Mouse (Mus musculus) MN1 (cell line): Measurements from ENCODE around the gene Arhgap31.

Source experiments
- DNase-seq: peaks from one replicate; pipeline ENCODE4 v3.0.0-alpha.2; 2016; ENCODE audit warnings: low spot score

Arhgap31 gene

DNA sequence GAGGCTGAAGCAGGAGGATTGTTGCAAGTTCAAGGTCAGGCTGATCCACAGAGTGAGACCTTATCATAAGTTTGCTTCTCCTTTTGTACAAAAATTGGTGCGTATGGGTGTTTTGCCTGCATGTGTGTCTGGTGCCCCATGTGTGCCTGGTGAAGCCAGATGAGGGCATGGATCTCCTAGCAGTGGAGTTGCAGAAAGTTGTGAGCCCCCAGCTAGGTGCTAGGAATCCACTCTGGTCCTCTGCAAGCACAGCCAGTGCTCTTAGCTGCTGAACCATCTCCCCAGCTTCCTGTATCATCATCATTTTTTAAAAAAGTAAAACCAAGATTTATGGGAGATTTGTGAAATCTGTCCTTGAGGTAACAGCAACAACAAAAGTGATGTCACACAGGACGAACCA lies 116.4 kb downstream of the Arhgap31 start:
- DNase-seq, result no peak

DNA sequence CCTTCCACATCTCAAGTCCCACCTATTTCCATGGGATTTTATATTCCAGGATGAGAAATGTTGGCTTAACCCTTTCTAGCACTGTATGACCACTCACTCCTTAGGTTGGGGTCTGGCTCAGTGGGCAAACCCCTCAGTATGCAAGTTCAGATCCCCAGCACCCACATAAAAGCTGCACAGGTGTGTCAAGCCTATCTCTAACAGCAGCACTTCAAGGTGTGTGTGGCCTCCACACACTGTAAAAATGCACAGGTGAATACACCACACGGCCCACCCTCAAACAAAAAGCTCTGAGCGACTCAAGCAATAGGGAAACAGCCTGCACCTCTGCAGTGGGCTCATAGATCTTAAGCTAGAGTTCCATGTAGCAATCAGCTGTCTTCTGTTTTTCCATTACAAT lies 117.0 kb downstream of the Arhgap31 start:
- no peak for DNase-seq

DNA sequence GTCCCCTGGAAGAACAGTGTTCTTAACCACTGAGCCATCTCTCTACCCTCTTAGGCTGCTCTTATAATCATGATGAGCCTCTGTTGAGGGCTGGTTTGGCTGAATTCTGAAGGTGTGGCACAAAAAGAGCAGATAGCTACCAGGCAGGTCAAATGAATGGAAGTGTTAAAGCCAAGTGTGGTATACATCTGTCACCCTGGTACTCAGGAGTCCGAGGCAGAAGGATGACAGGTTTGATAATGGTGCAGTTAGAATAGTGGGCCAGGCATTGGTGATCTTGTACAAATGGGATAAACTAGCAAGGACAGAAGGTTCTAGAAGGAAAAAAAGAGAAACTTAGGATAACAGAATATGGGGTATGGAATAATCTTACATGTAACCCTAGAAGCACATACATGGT lies 118.6 kb downstream of the Arhgap31 start:
- DNase-seq, result no peak

DNA sequence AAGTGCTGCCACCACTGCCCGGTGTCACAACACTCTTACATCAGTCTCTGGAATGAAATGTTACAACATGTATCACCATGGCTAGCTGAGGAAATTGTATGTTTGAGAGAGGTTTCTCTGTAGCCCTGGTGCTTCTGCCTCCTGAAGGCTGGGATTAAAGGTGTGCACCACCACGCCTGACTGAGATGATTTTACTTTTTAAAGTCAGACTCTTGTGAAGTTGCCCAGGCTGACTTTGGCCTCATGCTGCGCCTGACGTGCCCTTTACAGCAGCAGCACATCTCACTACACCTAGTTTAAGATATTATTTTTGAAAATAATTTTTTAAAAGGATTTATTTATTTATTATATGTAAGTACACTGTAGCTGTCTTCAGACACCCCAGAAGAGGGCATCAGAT lies 120.1 kb downstream of the Arhgap31 start:
- no peak for DNase-seq

DNA sequence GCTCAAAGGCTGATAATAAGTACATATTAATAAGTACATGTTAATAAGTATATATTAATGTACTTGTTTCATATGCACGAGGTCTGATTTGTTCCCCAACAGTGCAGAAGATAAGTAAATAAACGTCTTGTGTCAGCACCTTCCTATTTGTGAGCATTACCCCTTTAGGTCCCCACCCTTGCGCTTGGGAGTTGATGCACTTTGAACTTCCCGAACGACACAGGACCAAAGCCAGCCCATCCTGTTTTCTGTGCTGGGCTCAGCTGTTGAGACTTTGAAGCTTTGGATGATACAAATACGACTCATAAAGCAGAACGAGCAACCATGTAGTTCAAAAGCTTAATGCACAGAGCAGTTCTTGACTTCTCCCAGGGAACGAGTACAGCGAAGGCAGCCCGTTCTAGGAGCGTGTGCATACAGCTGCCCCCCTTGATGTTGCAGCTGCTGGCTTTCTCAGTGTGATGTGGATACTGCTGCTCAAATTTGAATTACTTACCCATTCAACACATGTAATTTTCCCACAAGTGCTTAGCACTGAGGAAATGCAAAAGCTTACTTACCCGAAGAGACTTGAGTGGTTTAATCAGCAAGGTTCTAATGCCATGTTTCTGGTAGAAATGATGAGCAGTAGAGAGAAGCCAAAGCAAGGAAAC lies 120.9 kb downstream of the Arhgap31 start:
- DNase-seq, result no peak

DNA sequence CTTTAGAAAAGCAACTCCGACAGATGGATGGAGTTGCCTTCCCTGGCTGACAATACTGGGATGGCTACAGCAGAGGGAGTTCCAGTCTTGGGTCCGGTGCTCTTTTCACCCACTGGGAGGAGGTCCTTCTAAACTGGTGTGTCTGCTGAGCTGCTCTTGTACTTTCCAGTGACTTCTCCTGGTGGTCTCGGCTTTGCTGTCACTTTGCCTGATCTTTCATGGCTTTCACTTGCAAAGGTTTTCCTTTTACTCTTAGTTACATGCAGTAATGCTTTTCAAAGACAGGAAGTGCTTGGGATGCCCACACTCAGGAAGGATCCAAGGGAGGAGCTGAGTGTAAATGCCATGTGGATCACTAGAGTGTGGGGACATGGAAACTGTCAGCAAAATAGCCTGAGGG lies 121.6 kb downstream of the Arhgap31 start:
- DNase-seq, result no peak

DNA sequence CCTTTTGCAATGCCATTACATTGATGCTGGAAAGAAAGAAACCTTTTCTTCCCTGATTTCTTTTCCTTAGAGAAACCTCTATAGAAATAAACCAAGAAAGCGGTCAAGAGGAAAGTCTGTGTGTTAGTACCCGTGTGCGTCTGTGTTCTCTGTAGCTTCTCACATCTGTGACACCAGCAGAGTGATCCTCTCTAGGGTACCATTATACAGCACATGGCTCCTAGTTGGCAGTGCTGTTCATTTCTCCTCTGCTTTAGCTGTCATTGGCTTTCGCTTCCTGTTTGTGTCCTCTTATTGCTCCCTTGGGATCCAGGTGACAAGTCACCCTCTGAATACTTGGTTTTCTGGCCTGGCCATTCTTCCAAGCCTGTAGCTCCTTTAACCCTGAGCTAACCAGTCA lies 125.5 kb downstream of the Arhgap31 start:
- no peak for DNase-seq

DNA sequence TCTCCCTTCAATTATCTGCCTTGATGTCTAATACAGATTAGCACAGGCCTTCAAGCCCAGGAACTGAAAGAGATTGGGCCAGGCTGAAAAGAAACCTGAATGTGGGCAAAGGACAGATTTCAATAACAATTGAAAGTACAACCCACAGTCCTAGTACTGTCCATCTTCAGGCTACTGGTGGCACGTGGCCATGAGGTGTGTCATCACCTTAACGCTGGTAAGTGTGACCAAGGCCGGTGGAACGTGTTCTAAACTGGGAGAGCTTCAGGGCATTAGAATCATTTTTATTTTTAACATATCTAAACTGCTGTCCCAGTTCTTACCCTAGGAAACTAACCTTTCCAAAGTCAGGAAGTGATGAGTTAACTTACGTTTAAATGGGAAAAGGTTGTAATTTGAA lies 125.9 kb downstream of the Arhgap31 start:
- no peak for DNase-seq

DNA sequence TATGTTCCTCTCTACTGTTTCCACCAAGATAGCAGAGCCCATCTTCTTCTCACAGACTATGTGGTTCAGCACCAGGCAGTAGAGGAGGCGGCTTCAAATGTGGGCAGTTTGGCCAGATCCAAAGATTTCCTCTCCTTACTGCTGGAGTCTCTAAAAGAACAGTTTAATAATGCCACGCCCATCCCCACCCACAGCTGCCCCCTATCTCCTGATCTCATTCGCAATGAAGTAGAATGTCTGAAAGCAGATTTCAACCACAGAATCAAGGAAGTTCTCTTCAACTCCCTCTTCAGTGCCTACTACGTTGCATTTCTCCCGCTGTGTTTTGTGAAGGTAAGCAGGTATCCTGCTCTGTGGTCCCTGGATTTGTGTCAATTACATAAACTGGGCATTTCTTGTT lies 127.9 kb downstream of the Arhgap31 start:
- no peak for DNase-seq

DNA sequence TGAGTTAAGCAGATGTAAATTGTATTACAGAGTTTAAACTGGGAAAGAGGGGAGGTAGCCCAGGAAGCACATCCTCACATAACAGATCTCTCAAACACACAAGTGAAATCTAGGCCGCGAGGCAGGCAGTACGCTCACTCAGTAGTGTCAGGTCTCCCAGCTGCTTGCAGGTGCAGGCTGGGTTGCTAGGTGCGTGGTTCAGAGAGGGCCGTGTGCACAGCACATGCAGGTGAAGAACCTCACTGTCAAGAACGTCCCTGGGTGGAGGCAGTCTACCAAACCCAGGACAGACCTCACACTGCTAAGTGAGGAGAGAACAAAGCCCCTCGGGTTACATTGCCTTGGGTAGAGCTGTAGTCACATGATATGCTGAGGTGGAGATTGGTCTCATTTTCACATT lies 128.3 kb downstream of the Arhgap31 start:
- no peak for DNase-seq

DNA sequence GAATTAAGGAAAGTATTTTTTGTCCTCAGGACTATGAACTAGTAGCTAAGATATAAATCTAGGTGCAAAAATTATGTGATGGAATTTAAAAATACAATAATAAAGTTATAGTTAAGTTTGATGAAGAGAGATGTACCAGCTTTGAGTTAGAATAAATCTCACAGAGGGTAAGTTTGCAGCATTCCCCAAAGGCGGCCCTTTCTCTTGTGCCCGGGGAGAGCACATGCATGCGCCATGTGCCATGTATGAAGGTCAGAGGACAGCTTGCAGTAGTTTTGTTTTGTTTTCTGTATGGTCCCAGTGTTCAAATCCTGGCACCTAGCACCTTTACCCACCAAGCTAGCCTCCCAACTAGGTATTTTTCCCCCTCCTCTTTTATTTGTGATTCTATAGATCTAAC lies 141.6 kb downstream of the Arhgap31 start:
- DNase-seq, result no peak

DNA sequence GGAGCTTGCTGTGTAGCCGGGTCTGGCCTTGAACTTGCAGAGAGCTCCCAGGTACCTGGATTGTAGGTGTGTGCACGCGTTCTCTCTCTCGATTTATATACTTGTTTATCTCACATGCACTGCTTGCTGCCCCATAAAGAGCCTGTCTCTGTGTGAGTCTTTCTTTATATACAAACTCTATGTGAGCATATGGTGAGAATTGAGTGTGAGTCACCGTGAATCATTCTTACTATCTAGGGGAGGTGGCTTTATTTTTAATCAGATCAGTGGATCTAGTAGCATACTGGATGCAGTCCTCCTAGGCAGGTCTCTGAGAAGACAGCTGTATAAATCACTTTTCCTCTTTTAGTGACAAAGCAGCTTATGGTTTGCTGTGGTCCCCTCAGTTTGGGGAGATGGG lies 144.9 kb downstream of the Arhgap31 start:
- DNase-seq, result peak; percentile 8

DNA sequence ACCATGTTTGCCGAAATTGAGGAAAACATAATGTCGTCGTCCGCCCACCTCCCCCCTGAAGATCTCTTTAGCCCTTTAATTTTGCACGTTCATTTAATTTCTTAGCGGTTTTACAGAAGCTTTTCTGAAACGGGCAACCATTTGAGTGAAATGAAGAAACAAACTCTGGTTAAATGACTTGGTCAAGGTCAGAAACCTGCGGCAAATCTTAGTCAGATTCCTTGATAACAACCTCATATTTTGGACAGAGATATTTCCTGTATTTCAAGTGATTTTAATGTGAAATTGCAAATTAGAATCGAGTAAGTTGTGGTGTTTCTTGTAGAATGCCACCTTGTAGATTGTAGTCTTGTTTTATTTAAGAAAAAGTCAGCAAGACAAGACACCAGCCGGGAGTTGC lies 149.6 kb downstream of the Arhgap31 start:
- DNase-seq, result no peak

DNA sequence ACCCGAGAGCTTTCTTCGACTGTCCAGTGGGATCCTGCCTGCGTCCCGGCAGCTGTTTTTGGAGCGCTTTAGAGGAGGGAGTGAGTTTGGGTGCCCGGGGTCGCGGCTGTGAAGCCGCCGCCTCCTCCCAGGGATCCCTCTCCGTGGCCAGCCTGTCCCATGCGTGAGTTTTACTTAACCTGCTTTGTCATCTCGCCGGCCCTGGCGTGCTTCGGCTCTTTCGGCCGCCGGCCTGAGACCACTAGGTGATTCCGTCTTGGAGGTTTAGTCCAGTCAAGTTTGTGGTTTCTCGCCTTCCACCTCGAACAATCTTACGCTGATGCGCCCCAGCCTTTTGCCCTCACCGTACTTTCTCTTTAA lies 150.1 kb downstream of the Arhgap31 start:
- DNase-seq, result no peak

DNA sequence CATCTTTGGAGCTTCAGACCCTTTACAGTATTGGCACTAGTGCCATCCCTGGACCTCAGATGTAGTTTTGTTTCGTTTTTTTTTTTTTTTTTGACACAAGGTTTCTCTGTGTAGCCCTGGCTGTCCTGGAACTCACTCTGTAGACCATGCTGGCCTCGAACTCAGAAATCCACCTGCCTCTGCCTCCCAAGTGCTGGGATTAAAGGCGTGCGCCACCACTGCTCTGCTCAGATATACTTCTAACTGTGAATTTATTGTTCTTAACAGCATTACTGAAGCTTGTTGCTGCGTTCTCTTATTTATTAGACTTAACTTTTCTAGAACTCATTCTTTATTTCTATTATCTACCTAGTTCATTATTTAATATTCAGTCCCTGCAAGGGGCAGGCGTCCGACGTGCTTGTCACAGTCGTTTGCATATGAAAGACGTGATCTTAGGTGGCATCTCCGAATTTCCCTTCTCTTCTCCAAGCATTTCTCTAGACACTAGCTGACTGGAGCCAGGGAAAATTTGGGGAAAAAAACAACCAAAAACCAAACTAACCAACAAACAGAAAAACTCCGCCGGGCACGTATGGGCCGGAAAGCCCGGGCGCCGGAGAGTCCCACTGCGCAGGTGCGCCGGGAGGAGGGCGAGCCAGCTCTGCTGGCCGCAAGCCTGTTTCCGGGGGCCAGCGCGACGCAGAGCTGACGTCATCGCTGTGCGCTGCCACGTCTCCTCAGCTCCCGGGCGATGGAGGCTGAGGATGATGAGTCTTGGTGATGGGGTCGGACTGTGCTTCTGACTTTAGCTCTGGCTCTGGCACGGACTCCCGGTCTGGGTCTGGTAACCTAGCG lies 150.7 kb downstream of the Arhgap31 start:
- DNase-seq, result peak; percentile 94

DNA sequence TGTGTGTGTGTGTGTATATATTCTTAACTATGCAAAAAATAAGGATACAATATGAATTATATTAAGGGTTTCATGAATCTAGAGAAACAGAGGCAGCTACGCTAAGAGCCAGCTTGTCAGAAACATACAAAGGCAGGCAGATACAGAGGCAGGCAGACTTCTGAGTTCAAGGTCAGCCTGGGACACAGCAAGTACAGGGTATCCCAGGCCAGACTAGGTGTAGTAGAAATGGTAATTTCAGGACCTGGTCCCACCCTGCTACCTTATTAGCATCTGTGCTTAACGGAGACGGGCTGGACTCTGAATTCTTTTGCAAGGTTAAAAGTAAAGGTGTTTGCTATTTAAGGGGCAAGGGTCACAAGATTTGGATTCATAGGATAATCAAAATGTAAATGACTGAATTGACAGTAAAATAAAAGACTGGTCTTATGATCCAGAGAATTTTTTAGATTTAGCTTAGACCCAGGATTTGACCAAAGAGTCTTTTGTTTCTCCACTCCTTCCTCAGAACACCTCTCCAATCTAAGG lies 154.8 kb downstream of the Arhgap31 start, which contains the start of gene Tmem39a:
TSS of gene Tmem39a (plus strand) at position 478 of the 528 bp plus-strand sequence.
- no peak for DNase-seq

DNA sequence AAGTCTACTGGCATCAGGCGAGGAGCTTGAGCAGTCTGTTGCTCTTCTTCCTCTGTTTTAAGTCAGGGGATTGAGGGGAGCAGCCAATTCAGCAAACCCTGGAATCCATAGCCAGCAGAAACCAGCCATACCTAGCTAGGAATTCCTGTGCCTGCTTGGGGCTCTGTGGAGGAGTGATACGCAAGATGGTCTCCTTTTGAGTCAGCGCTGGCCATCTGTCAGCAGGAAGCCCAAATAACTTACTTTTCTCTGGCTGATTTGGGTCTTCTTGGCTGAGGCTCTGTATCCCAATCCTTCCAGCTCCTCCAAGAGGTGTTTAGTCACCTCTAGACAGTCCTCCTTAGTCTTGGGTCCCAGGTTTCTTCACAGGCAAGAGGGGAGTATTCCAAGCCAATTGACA lies 157.1 kb downstream of the Arhgap31 start:
- DNase-seq, result no peak

DNA sequence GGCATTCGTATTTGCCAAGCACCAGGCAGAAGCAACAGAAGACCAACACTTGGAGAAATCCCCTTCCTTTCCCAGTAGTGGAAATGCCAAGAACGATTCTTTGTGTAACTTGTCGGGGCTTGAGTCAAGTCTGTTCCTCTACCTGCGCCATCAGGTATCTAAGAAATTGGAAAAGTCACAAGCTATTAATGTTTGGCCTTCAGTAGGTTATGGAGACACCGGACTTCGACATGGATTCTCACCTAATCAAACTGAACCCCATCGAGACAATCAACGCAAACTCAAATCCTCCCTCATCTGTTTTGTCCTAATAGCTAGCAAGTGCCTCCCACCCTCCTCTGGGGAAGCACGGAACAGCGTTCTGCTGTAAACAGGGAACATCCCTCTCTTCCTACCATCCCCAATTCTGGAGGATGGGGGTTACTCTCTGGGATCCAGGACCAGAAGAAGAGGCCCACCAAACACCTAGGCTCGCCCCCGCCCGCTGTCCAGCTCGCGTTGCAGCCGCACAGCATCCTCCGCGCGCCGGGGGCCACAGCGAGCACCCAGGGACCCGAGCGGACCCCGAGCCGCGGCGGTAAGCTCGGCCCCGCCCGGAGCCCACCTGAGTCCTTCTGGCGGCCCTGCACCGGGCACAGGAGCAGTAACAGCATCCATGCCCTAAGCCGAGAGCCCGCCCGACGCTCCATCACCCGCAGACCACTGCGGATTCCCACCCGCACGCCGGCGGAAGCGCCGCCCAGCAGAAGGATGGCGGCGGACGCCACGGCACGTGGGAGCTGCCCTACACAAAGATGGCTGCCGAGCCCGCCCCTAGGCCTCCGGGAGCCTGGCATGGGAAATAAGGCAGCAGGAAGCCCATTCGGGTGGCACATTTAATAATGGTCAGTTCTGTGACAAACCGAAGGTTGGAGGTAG lies 163.3 kb downstream of the Arhgap31 start, which contains the start of gene Poglut1:
TSS of gene Poglut1 (minus strand) at position 780 of the 918 bp plus-strand sequence.
- peak; percentile 79 for DNase-seq
